Mouse (Mus musculus) testis, adult 2 months (tissue): ENCODE data around the gene Spred2. TPM values are rescaled to one million over a fixed set of nuclear protein-coding genes. Genes with fewer than 3 reads are reported as not detected.
A peak's percentile ranks its signal among the peaks of the same experiment; 100 is the strongest.

Experiments
- H3K27ac ChIP-seq: fragments of 200-500 bp; 2 replicates; pipeline ENCODE4 v1.5.1; 2012; ENCODE audit warnings: low read depth, low read length; ENCODE audit not compliant: control insufficient read depth, insufficient read depth
- H3K27me3 ChIP-seq: fragments of 200-500 bp; 2 replicates; pipeline ENCODE4 v1.6.1; 2012; ENCODE audit warnings: mild to moderate bottlenecking, low read length, moderate library complexity; ENCODE audit not compliant: control insufficient read depth, insufficient read depth
- H3K36me3 ChIP-seq: fragments of 200-500 bp; 2 replicates; pipeline ENCODE4 v1.6.1; 2012; ENCODE audit warnings: mild to moderate bottlenecking, low read length; ENCODE audit not compliant: control insufficient read depth, insufficient read depth
- H3K4me1 ChIP-seq: fragments of 200-500 bp; 2 replicates; pipeline ENCODE4 v1.6.1; 2012; ENCODE audit warnings: low read length; ENCODE audit not compliant: control insufficient read depth, insufficient read depth
- H3K4me3 ChIP-seq: fragments of 200-500 bp; 2 replicates; pipeline ENCODE4 v1.5.1; 2012; ENCODE audit warnings: low read depth, mild to moderate bottlenecking, low read length, moderate library complexity, mixed read lengths; ENCODE audit not compliant: control insufficient read depth
- CTCF ChIP-seq: fragments of 200-500 bp; IDR thresholded peaks from 2 replicates; pipeline ENCODE4 v1.5.1; 2012; ENCODE audit warnings: low read depth, mild to moderate bottlenecking, inconsistent platforms, low read length, moderate library complexity; ENCODE audit not compliant: control insufficient read depth, insufficient read depth, insufficient replicate concordance
- POLR2A ChIP-seq: fragments of 200-500 bp; IDR thresholded peaks from 2 replicates; pipeline ENCODE4 v1.6.1; 2012; ENCODE audit warnings: low read depth, mild to moderate bottlenecking, inconsistent platforms, low read length, moderate library complexity; ENCODE audit not compliant: control insufficient read depth
- polyA plus RNA-seq: library from polyadenylated mRNA; depleted of rRNA; stranded (reverse); fragments of >200 nt; gene quantifications from 2 replicates; pipeline ENCODE4 v1.2.3, GENCODE M21; 2012

Gene Spred2
- polyA plus RNA-seq, 1 experiment = 3.4 TPM

DNA sequence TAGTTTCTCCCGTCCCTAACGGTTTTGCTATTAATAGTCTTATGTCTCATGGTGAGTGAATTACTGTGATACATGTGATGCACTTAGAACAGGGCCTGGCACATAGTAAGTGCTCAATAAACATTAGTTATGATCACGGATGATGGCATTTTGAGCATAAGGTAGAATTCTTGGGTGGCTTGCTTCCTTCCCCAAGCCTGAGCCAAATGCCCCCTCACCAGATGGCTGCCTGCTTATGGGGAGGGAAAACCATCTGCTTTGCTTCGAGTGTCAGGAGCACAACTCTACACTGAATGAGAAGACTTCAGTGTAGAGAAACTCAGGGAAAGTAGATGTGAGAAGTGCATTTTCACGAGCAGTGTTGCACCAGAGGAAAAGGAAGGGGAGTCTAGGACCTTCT, 24.6 kb upstream of the Spred2 start:
- Histone ChIP-seq H3K27ac (no peak overlapping the region), H3K4me3 (no peak overlapping the region), H3K27me3 (no peaks in the 10 kb centered on the region), H3K4me1 (no peaks in the 10 kb centered on the region), H3K36me3 (no peaks in the 10 kb centered on the region)
- TF ChIP-seq POLR2A (no peak), CTCF (no peak)

DNA sequence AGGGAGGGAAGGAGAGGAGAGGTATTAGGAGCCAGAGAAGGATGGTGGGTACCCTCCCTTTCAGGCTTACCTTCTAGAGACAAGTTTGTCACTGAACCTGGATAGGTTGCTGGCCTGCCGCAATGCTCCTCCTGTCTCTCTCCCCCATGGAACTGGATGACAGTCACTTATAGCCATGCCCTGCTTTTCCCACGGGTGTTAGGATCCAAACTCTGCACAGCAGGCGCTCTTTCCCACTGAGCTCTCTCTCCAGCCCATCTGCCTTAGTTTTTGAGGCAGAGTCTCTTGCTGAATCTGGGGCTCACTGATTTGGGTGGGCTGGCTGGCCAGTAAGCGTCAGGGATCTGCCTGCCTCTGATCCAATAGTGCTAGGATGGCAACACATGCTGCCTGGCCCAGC, 23.5 kb upstream of the Spred2 start:
- H3K4me1 ChIP-seq = no peaks in the 10 kb centered on the region
- H3K27ac ChIP-seq = no peak overlapping the region
- TF ChIP-seq CTCF (no peak), POLR2A (no peak)
- no peaks in the 10 kb centered on the region for H3K36me3 ChIP-seq
- H3K4me3 ChIP-seq = no peak overlapping the region
- no peaks in the 10 kb centered on the region for H3K27me3 ChIP-seq

DNA sequence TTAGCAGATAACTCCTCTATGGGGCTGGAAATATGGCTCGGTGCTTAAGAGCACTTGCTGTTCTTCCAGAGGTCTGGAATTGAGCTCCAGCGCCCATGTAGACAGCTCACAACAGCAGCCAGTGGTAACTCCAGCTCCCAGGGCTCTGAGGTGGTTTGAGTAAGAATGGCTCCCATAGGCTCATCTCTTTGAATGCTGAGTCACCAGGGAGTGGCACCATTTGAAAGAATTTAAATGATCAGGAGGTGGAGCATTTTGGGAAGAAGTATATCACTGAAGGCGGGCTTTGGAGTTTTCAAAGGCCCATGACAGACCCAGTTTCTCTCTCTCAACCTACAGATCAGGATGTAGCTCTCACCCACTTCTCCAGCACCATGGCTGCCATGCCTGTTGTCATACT, 13.0 kb upstream of the Spred2 start:
- no peaks in the 10 kb centered on the region for H3K36me3 ChIP-seq
- no peak overlapping the region for H3K27ac ChIP-seq
- no peak overlapping the region for H3K4me3 ChIP-seq
- TF ChIP-seq CTCF = no peak
- no peak for TF ChIP-seq POLR2A
- H3K27me3 ChIP-seq = no peaks in the 10 kb centered on the region; the same call in 1 of the 2 replicates
- no peaks in the 10 kb centered on the region for H3K4me1 ChIP-seq

DNA sequence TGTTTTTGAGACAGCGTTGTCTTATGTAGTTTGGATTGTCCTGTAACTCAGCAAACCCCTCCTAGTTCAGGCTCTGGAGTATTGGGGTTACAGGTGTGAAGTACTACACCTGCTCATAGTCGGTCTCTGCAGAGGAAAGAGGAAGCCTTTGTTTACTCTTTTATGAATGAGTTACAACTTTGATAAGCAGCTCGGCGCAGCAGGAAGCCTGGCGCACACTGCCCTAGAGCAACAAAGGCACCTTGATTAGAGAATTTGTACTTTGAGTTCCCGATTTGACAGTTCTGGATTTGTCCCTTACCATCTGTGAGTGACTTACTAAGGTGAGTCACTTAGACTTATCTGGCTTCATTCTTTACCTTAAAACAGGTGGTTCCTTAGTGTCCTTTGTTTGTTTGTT, 12.0 kb upstream of the Spred2 start:
- TF ChIP-seq POLR2A (no peak), CTCF (no peak)
- Histone ChIP-seq H3K4me1 (no peaks in the 10 kb centered on the region), H3K27me3 (no peaks in the 10 kb centered on the region; the same call in 1 of the 2 replicates)

DNA sequence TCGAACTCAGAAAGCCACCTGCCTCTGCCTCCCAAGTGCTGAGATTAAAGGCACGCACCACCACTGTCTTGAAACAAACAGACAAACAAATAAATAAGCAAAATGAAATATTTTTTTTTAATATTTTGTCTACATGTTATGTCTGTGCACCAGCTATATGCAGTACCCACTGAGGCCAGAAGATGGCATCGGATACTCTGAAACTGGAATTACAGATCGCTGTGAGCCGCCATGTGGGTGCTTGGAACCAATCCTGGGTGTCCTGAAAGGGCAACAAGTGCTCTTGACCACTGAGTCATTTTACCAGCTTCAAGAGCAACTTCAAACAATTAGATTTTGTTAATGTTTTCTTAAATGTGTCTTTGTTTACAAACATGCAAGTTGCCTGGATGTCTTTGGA, 11.5 kb upstream of the Spred2 start:
- Histone ChIP-seq H3K36me3 (no peaks in the 10 kb centered on the region), H3K4me3 (no peak overlapping the region), H3K27me3 (no peaks in the 10 kb centered on the region), H3K27ac (no peak overlapping the region), H3K4me1 (no peaks in the 10 kb centered on the region)
- peak; percentile 9; the same call in 1 of the 2 replicates for TF ChIP-seq CTCF
- TF ChIP-seq POLR2A = no peak

More for the DNA sequence above, 12.0 kb upstream of the Spred2 start:
- H3K27ac ChIP-seq = no peak overlapping the region
- H3K4me3 ChIP-seq = no peak overlapping the region
- H3K36me3 ChIP-seq = no peaks in the 10 kb centered on the region

DNA sequence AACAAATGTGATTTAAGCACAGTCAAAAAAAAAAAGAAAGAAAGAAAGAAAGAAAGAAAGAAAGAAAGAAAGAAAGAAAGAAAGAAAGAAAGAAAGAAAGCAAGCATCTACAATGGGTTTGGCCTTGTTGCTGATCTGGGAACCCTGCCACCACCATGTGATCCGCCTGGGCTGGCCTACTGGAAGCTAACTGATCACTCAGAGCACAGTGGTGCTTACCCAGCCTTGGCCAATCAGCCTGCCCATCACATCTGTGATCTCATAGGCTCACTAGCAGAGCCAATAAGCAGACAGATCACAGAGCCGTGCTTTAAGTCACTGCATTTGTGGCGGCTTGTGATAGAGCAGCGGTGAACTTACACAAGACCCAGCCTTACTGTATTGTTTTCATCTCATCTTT, 10.4 kb upstream of the Spred2 start:
- Histone ChIP-seq H3K4me3 (no peak overlapping the region), H3K27me3 (no peaks in the 10 kb centered on the region), H3K27ac (no peak overlapping the region), H3K4me1 (peaks cover 2% of the 10 kb centered on the region), H3K36me3 (no peaks in the 10 kb centered on the region)
- TF ChIP-seq POLR2A (no peak), CTCF (no peak)

DNA sequence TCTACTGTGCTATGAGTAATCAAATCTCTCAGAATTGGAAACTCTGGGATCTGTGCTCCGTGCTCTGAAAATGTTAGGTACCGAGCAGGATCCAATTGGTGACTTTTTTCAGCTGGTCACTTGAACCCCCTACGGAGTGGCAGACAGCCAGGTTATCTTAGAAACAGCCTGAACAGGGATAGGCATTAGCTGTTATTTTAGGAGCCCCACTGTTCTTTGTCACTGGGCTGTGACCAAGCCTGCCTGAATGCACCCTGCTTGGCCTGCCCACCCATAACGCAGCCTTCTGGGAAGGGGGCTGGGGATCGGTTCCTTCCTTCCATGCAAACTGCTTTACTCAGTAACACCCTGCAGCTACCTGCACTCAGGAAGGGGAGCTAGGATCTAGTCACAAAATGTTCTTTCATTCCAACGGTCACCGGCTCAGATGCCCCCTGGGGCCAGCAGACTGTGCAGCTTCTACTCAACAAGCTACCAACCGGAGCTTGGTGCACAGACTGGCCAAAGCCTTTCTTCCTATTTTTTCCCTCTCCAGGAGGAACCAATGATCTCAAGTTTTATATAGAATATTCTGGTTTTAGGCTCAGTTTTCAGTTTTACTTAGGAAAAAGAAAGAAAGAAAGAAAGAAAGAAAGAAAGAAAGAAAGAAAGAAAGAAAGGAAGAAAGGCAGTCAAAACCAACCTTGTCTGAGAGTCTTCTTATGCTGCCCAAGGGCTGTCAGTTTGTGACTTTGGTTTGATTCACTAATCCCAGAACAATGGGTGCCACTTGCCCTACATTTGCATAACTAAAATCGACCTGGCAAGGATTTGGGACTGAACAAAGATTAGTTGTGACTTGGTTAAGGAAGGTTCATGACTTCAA, 6.6 kb upstream of the Spred2 start:
- Histone ChIP-seq H3K27ac (no peak overlapping the region), H3K4me1 (peaks cover 9% of the 10 kb centered on the region), H3K36me3 (no peaks in the 10 kb centered on the region), H3K4me3 (no peak overlapping the region), H3K27me3 (no peaks in the 10 kb centered on the region)
- TF ChIP-seq POLR2A (no peak), CTCF (no peak)
